Mouse (Mus musculus): ENCODE results near the gene AV320801. TPM values are rescaled to one million over a fixed set of nuclear protein-coding genes. Genes with fewer than 3 reads are reported as not detected.
"Not testable (repeated sequence)": the region's sequence is repeated elsewhere in the genome, so short reads cannot be mapped to it uniquely, and the experiment has no call there.

Gene AV320801
- total RNA-seq (2018; cell fraction: chromatin; rRNA removed) = not detected
- total RNA-seq (2018; cell fraction: cytosol; rRNA removed) = not detected
- total RNA-seq (2018; cell fraction: nucleus; rRNA removed) = not detected
- polyA plus RNA-seq (2018) = not detected in 3 replicates

- H3K4me3 ChIP-seq (ENCODE audit: inconsistent target); H3K36me3 ChIP-seq (ENCODE audit: inconsistent target); H3K27ac ChIP-seq; H3K79me2 ChIP-seq (ENCODE audit: inconsistent target): not testable (repeated sequence)
- WGBS (ENCODE audit: missing documents) = no CpG with 5 or more reads among the region's 14 CpGs
Measured at GRCm38 (mm10) chrX:135494288-135494687, at the start of gene AV320801. Gene AV320801 (plus strand): TSS chrX:135494588.

GRCm38 (mm10) chrX:135464160-135464559, 30.2 kb upstream of the AV320801 start:
- WGBS (ENCODE audit: missing documents) = no CpG with 5 or more reads among the region's 3 CpGs
- H3K36me3 ChIP-seq (ENCODE audit: inconsistent target); H3K4me3 ChIP-seq (ENCODE audit: inconsistent target); H3K27ac ChIP-seq; H3K79me2 ChIP-seq (ENCODE audit: inconsistent target): not testable (repeated sequence)

DNA sequence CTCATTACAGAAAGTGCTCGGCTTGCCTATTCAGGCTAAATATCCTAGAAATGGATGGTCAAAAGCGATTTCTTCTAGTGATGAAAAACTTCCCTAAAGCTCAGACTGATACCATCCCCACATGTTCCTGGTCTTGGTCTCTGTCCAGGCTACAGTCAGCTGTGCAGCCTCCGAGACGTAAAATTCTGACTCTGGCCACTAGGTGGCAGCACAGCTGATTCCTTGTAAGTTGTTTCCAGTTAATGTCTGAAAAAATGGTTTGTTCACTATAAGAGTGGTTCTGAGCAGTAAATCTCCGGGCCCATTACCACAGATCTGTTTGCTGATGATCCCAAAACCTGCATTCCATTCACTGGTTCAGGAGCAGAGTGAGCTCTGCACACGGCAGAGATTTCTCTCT, 12.5 kb upstream of the AV320801 start:
- WGBS (ENCODE audit: missing documents) = no CpG with 5 or more reads among the region's 6 CpGs
- H3K27ac ChIP-seq; H3K36me3 ChIP-seq (ENCODE audit: inconsistent target); H3K79me2 ChIP-seq (ENCODE audit: inconsistent target); H3K4me3 ChIP-seq (ENCODE audit: inconsistent target): not testable (repeated sequence)

GRCm38 (mm10) chrX:135483183-135483582, 11.2 kb upstream of the AV320801 start:
- WGBS (ENCODE audit: missing documents) = no CpG with 5 or more reads among the region's 3 CpGs
- H3K27ac ChIP-seq; H3K4me3 ChIP-seq (ENCODE audit: inconsistent target); H3K36me3 ChIP-seq (ENCODE audit: inconsistent target); H3K79me2 ChIP-seq (ENCODE audit: inconsistent target): not testable (repeated sequence)

Other genes with a start within 250 kb of the AV320801 start
- not detected in 3 replicates for gene Pramel3, start 192.3 kb upstream of the AV320801 start, polyA plus RNA-seq (2018)
- not detected in 3 replicates for gene Gm5128, start 121.3 kb upstream of the AV320801 start, polyA plus RNA-seq (2018)
- gene Gm7903, start 60.8 kb upstream of the AV320801 start, polyA plus RNA-seq (2018) = not detected in 3 replicates
- gene Nxf7, start 104.2 kb downstream of the AV320801 start, polyA plus RNA-seq (2018) = not detected in 3 replicates
- gene Prame, start 133.1 kb downstream of the AV320801 start, polyA plus RNA-seq (2018) = not detected in 3 replicates
- gene Tcp11x2, start 199.2 kb downstream of the AV320801 start, polyA plus RNA-seq (2018) = not detected in 3 replicates
- gene Tmsb15a, start 230.7 kb downstream of the AV320801 start, polyA plus RNA-seq (2018) = not detected in 3 replicates
- 3.9 to 6.2 TPM (median 5.5 TPM) in 3 replicates for gene Armcx5, start 248.1 kb downstream of the AV320801 start, polyA plus RNA-seq (2018)
- 11.8 to 14.5 TPM (median 13.1 TPM) in 3 replicates for gene Gprasp1, start 248.1 kb downstream of the AV320801 start, polyA plus RNA-seq (2018)

Measured in macrophage (primary cell).